Mouse (Mus musculus) lung, postnatal 36 days (tissue): ENCODE measurements around the gene Dll1.

ENCODE experiments used
- DNase-seq: peaks from one replicate; pipeline ENCODE4 v3.0.0; 2022; ENCODE audit warnings: mixed read lengths

The Dll1 gene

GRCm38 (mm10) chr17:15325976-15326842 is 50.5 kb downstream of the Dll1 start:
- peak; percentile 40 for DNase-seq

DNA sequence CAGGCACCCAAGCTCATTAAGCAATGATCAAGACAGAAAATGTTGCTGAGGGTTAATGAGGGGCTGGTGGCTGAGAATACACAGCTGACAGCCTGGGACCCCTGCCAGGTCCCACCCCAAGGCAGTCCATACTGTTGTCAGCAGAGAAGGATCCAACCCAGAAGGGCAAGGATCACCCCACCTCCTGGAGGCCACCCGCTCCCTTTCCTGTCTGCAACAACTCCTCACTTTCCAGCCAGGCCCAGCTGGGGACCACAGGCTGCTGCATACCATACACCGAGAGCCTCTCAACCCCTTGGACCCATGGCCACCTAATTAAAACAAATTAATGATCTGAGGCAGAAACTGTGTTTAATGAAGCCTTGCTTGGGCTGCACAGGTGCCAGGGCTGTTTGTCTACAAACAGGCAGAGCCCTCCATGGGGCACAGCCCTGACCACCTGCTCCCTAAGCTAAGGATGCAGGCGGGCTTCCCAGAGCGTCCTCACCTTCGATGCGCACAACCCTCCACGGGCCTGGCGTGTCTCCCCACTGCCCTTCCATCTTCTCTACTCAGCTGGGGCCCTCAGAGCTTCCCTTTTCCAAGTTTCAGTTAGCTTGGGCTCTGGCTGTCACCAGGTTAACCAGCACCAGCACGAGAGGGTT is 53.4 kb downstream of the Dll1 start:
- DNase-seq, result peak; percentile 6
